Mouse (Mus musculus) limb, embryonic 10.5 days (tissue): ENCODE measurements at regions not wholly inside any gene's neighbourhood (a gene's known extent, or its start where the extent isn't known, plus 50 kb on each side); places are given as distances from the start of the nearest gene placed in this dataset.

Source experiments
- DNase-seq: peaks from one replicate; pipeline ENCODE4 v3.0.0-alpha.2; 2017; ENCODE audit warnings: low spot score
- H3K27ac ChIP-seq: fragments of 300-500 bp; sonication (generic); 2 replicates; pipeline ENCODE4 v1.5.1; 2016; ENCODE audit warnings: mild to moderate bottlenecking
- H3K27me3 ChIP-seq: fragments of 300-500 bp; sonication (generic); 2 replicates; pipeline ENCODE4 v1.6.1; 2016; ENCODE audit warnings: low read depth, mild to moderate bottlenecking; ENCODE audit not compliant: poor library complexity, severe bottlenecking
- H3K36me3 ChIP-seq: fragments of 300-500 bp; sonication (generic); 2 replicates; pipeline ENCODE4 v1.6.1; 2016; ENCODE audit warnings: mild to moderate bottlenecking, moderate library complexity
- H3K4me1 ChIP-seq: fragments of 300-500 bp; sonication (generic); 2 replicates; pipeline ENCODE4 v1.6.1; 2016
- H3K4me3 ChIP-seq: fragments of 300-500 bp; sonication (generic); 2 replicates; pipeline ENCODE4 v1.5.1; 2016; ENCODE audit warnings: mild to moderate bottlenecking, moderate library complexity
- H3K9me3 ChIP-seq: fragments of 300-500 bp; sonication (generic); replicated peaks from 2 replicates; pipeline ENCODE4 v1.6.1; 2016; ENCODE audit warnings: mild to moderate bottlenecking
- WGBS: fragments of 180-500 bp; shearing (Covaris S2); methylation state at CpG from one replicate; pipeline ENCODE4 v1.1.7; 2016; 5-methylcytosine and 5-hydroxymethylcytosine counted together

DNA sequence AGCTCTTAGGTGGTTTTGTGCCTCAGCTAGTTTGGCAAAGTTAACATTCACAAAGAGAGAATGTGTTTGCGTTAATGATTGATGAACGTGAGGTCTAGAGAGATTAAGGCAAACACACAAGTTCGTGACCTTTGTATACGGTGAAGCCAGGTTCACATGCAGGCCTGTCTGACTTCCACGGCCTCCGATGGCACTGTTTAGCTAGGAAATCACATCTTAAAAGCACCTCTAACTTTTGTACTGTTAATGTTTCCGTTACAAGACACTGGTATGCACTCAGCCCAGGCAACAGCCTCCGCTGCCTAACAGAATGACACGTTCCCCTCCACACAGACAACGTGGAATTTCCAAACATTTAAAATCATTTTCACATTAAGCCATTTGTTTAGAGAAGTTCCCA lies 94.3 kb upstream of the Ppp1r12a start:
- no peak for DNase-seq
- H3K27ac ChIP-seq = no peak overlapping the region
- H3K9me3 ChIP-seq = no peaks in the 10 kb centered on the region
- WGBS = 61% methylated on average over 10 of the region's 10 CpGs
- H3K36me3 ChIP-seq = no peaks in the 10 kb centered on the region
- H3K4me3 ChIP-seq = no peak overlapping the region
- H3K4me1 ChIP-seq = no peaks in the 10 kb centered on the region
- no peaks in the 10 kb centered on the region for H3K27me3 ChIP-seq

DNA sequence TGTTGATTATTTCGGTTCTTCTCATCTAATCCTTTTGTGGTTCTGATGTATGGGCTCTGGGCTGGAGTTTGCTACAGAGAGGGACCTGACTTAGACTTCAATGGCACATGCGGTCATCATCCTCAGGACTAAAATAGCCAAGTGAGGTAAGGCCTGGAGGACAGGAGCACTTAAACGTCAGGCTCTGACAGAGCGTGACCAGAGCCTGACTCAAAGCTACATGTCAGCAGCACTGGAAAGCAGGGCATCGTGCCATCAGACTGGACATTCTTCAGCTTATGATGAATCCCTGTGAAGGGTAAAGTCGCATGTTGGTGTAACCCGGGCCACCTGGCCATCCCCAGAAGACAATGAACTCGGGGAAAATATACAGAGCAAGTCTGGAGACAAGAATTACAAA lies 95.8 kb upstream of the Ppp1r12a start:
- DNase-seq = no peak
- H3K4me3 ChIP-seq = no peak overlapping the region
- no peak overlapping the region for H3K27ac ChIP-seq
- H3K36me3 ChIP-seq = no peaks in the 10 kb centered on the region
- H3K4me1 ChIP-seq = no peaks in the 10 kb centered on the region
- no peaks in the 10 kb centered on the region for H3K27me3 ChIP-seq
- H3K9me3 ChIP-seq = no peaks in the 10 kb centered on the region
- 91% methylated on average over 8 of the region's 8 CpGs for WGBS

GRCm38 (mm10) chr10:108061813-108062435 lies 100.1 kb upstream of the Ppp1r12a start:
- H3K4me1 ChIP-seq = no peaks in the 10 kb centered on the region
- no peaks in the 10 kb centered on the region for H3K27me3 ChIP-seq
- no peak overlapping the region for H3K27ac ChIP-seq
- H3K36me3 ChIP-seq = no peaks in the 10 kb centered on the region
- WGBS = 49% methylated on average over 7 of the region's 7 CpGs
- H3K9me3 ChIP-seq = no peaks in the 10 kb centered on the region
- H3K4me3 ChIP-seq = no peak overlapping the region
- DNase-seq = no peak

GRCm38 (mm10) chr10:108060554-108060953 lies 101.4 kb upstream of the Ppp1r12a start:
- Histone ChIP-seq H3K9me3 (no peaks in the 10 kb centered on the region), H3K4me1 (no peaks in the 10 kb centered on the region), H3K27me3 (no peaks in the 10 kb centered on the region), H3K27ac (no peak overlapping the region), H3K4me3 (no peak overlapping the region), H3K36me3 (no peaks in the 10 kb centered on the region)
- 93% methylated on average over 3 of the region's 3 CpGs for WGBS
- no peak for DNase-seq

DNA sequence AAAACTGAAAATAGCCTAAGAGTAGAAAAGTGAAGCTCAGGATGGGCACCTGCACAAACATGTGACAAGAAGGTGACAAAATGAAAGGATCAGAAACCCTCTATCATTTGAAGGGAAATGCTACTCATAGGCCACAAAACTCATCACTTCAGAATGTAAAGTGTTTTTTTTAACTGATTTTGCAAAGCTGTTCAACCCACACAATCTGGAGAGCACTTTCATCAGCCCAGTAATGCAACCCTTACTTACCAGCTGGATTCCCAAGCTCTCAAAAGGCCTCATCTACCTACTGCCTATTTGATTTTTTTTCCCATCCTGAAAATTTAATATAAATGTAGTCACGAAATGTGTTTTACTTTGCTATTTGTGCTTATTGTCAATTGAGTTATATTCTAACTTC lies 110.4 kb upstream of the Ppp1r12a start:
- no peaks in the 10 kb centered on the region for H3K4me1 ChIP-seq
- no peaks in the 10 kb centered on the region for H3K27me3 ChIP-seq
- H3K9me3 ChIP-seq = no peaks in the 10 kb centered on the region
- no peaks in the 10 kb centered on the region for H3K36me3 ChIP-seq
- H3K4me3 ChIP-seq = no peak overlapping the region
- WGBS = 95% methylated on average over 1 of the region's 1 CpGs
- DNase-seq = no peak
- H3K27ac ChIP-seq = no peak overlapping the region

DNA sequence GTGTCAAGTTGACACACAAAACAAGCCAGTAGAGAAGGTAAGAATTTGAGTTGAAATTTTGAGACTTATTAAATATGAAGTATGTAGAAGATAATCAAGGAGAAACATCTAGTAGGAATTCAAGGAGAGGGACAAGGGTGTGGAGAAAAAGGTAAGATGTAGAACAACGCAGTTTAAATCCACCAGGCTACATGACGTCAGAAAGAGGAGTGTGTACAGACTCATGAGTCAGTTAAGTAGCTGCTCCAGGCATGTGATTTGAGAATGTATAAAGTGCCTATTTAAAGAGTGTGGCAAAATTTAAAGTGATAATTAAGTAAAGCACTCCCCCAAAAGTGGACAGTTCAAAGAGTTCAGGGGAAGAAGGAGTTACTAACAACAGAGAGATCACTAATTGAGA lies 113.6 kb upstream of the Ppp1r12a start:
- H3K4me1 ChIP-seq = no peaks in the 10 kb centered on the region
- no peak overlapping the region for H3K4me3 ChIP-seq

GRCm38 (mm10) chr10:108043519-108043918 lies 118.5 kb upstream of the Ppp1r12a start:
- H3K36me3 ChIP-seq = no peaks in the 10 kb centered on the region
- H3K4me1 ChIP-seq = no peaks in the 10 kb centered on the region
- H3K9me3 ChIP-seq = no peaks in the 10 kb centered on the region
- no peak overlapping the region for H3K4me3 ChIP-seq
- no peak overlapping the region for H3K27ac ChIP-seq
- 53% methylated on average over 2 of the region's 2 CpGs for WGBS
- no peaks in the 10 kb centered on the region for H3K27me3 ChIP-seq
- DNase-seq = no peak

More for the DNA sequence above, 113.6 kb upstream of the Ppp1r12a start:
- 96% methylated on average over 2 of the region's 2 CpGs for WGBS
- no peaks in the 10 kb centered on the region for H3K9me3 ChIP-seq
- H3K27me3 ChIP-seq = no peaks in the 10 kb centered on the region
- H3K27ac ChIP-seq = no peak overlapping the region
- DNase-seq = no peak
- H3K36me3 ChIP-seq = no peaks in the 10 kb centered on the region

- Histone ChIP-seq H3K4me1 (no peaks in the 10 kb centered on the region), H3K27me3 (no peaks in the 10 kb centered on the region), H3K9me3 (no peaks in the 10 kb centered on the region), H3K27ac (no peak overlapping the region), H3K4me3 (no peak overlapping the region), H3K36me3 (no peaks in the 10 kb centered on the region)
- DNase-seq = no peak
These were observed 122.0 kb upstream of the Ppp1r12a start for GRCm38 (mm10) chr10:108040027-108040426.

- DNase-seq = no peak
- no peaks in the 10 kb centered on the region for H3K27me3 ChIP-seq
- H3K9me3 ChIP-seq = no peaks in the 10 kb centered on the region
- no peak overlapping the region for H3K4me3 ChIP-seq
- H3K27ac ChIP-seq = no peak overlapping the region
- H3K36me3 ChIP-seq = no peaks in the 10 kb centered on the region
- 75% methylated on average over 3 of the region's 3 CpGs for WGBS
- H3K4me1 ChIP-seq = no peaks in the 10 kb centered on the region
These were observed 124.7 kb upstream of the Otogl start for GRCm38 (mm10) chr10:108036486-108037109.

GRCm38 (mm10) chr10:108034068-108034467 lies 122.1 kb upstream of the Otogl start:
- 90% methylated on average over 3 of the region's 3 CpGs for WGBS
- Histone ChIP-seq H3K9me3 (no peaks in the 10 kb centered on the region), H3K27me3 (no peaks in the 10 kb centered on the region), H3K4me3 (no peak overlapping the region), H3K36me3 (no peaks in the 10 kb centered on the region), H3K4me1 (no peaks in the 10 kb centered on the region), H3K27ac (no peak overlapping the region)
- no peak for DNase-seq

DNA sequence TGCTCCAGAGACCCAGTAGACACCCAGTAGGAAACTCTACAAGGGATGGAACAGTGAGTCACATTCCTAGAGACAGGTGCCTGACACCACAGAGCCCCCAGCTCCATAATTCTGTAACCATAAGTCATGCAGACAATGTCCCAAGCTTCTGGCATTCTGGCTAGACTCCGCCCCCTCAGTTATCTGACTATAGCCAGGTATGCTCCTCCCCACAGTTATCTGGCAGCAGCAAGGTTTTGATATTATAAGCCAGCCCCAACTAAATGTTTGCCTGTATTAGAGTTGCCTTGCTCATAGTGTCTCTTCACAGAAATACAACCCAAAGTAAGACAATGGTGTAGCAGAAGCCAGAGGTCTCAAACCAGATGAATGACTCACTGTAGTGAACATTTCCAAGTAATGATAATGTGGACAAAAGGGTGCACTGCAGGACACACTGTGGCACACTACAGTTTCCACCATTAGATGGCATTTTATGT lies 121.4 kb upstream of the Otogl start:
- WGBS = 86% methylated on average over 1 of the region's 1 CpGs
- H3K36me3 ChIP-seq = no peaks in the 10 kb centered on the region
- no peaks in the 10 kb centered on the region for H3K4me1 ChIP-seq
- H3K27ac ChIP-seq = no peak overlapping the region
- DNase-seq = no peak
- no peaks in the 10 kb centered on the region for H3K9me3 ChIP-seq
- H3K27me3 ChIP-seq = no peaks in the 10 kb centered on the region
- H3K4me3 ChIP-seq = no peak overlapping the region

DNA sequence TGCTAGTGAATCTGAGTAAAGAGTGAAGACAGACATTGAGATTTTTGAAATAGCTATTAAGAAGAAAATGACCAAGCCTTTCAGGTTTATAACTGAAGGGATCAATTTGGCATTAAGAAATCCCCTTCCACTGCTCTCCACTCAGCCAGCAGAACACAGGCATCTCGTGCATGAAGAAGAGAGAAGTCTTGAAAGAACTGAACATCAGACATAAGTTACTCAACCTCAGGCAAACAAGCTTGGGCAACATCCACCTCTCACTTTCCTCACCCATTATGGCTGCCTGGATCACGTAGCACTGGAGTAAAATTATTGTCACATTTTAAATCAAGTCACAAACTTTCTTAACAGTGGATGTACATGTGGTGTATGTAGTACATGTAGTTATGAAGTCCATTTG lies 115.6 kb upstream of the Otogl start:
- WGBS = 74% methylated on average over 2 of the region's 2 CpGs
- DNase-seq = no peak
- Histone ChIP-seq H3K36me3 (no peaks in the 10 kb centered on the region), H3K4me3 (no peak overlapping the region), H3K27ac (no peak overlapping the region), H3K9me3 (no peaks in the 10 kb centered on the region), H3K27me3 (no peaks in the 10 kb centered on the region), H3K4me1 (no peaks in the 10 kb centered on the region)

GRCm38 (mm10) chr10:108024227-108024626 lies 112.3 kb upstream of the Otogl start:
- DNase-seq = no peak
- Histone ChIP-seq H3K27me3 (no peaks in the 10 kb centered on the region), H3K9me3 (no peaks in the 10 kb centered on the region), H3K27ac (no peak overlapping the region), H3K4me3 (no peak overlapping the region), H3K4me1 (no peaks in the 10 kb centered on the region), H3K36me3 (no peaks in the 10 kb centered on the region)
- 83% methylated on average over 6 of the region's 6 CpGs for whole genome bisulfite sequencing

DNA sequence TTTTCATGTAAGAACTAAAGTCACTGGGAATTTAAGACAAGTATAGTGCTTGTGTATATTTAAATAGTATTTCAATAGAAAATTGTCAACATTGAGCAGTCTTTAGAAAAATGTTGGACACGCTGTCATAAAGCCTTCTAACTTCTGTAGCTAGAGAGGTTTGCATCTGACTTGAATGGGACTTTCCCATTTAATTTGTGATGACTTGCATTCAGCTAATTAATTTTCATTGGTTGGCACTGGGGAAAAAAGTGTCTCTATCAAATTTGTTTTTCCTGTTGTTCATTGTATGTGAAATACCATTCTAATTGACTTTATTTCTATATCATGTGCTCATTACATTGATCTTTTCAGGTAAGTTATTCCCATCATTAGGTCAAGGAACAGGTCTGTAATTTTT lies 104.6 kb upstream of the Otogl start:
- H3K4me1 ChIP-seq = no peaks in the 10 kb centered on the region
- no peak overlapping the region for H3K4me3 ChIP-seq
- DNase-seq = no peak
- no peak overlapping the region for H3K27ac ChIP-seq
- 90% methylated on average over 1 of the region's 1 CpGs for WGBS
- no peaks in the 10 kb centered on the region for H3K36me3 ChIP-seq
- H3K27me3 ChIP-seq = no peaks in the 10 kb centered on the region
- H3K9me3 ChIP-seq = no peaks in the 10 kb centered on the region
